Mouse (Mus musculus): ENCODE results near the gene Ipo13. TPM values are rescaled to one million over a fixed set of nuclear protein-coding genes. Genes with fewer than 3 reads are reported as not detected.

The Ipo13 gene
- polyA plus RNA-seq (2017; shearing (Covaris generic)), result 34.7 TPM

GRCm38 (mm10) chr4:117914591-117915442 is at the start of gene Ipo13:
Gene Ipo13 (minus strand): TSS chr4:117914999.

GRCm38 (mm10) chr4:117929391-117929881 is 14.6 kb upstream of the Ipo13 start, which contains the start of gene Artn:
Gene Artn (minus strand): TSS chr4:117929763.

GRCm38 (mm10) chr4:117891738-117892161 is 23.0 kb downstream of the Ipo13 start, which contains the start of gene Dph2:
Gene Dph2 (minus strand): TSS chr4:117892032.

GRCm38 (mm10) chr4:117887133-117887532 is 27.7 kb downstream of the Ipo13 start, which contains the start of gene Atp6v0b:
Gene Atp6v0b (minus strand): TSS chr4:117887333.

GRCm38 (mm10) chr4:117882701-117883691 is 31.8 kb downstream of the Ipo13 start, which contains the start of gene B4galt2:
Gene B4galt2 (minus strand): TSS chr4:117883487.

GRCm38 (mm10) chr4:117872471-117872886 is 42.3 kb downstream of the Ipo13 start, which contains the start of gene Ccdc24:
Gene Ccdc24 (minus strand): TSS chr4:117872557.

Other genes starting within 250 kb of the Ipo13 start
- gene Dmap1, start 232.7 kb downstream of the Ipo13 start, polyA plus RNA-seq (2017; shearing (Covaris generic)), result 32.2 TPM
- gene Gm12845, start 190.6 kb downstream of the Ipo13 start, polyA plus RNA-seq (2017; shearing (Covaris generic)), result not detected
- not detected for gene Klf17, start 149.4 kb downstream of the Ipo13 start, polyA plus RNA-seq (2017; shearing (Covaris generic))
- gene Slc6a9, start 80.5 kb downstream of the Ipo13 start, polyA plus RNA-seq (2017; shearing (Covaris generic)), result 0.31 TPM
- not detected for gene Ccdc24, start 42.4 kb downstream of the Ipo13 start, polyA plus RNA-seq (2017; shearing (Covaris generic))
- not detected for gene B4galt2, start 31.5 kb downstream of the Ipo13 start, polyA plus RNA-seq (2017; shearing (Covaris generic))
- 200 TPM for gene Atp6v0b, start 27.7 kb downstream of the Ipo13 start, polyA plus RNA-seq (2017; shearing (Covaris generic))
- gene Dph2, start 23.0 kb downstream of the Ipo13 start, polyA plus RNA-seq (2017; shearing (Covaris generic)), result 23.5 TPM
- not detected for gene Artn, start 14.8 kb upstream of the Ipo13 start, polyA plus RNA-seq (2017; shearing (Covaris generic))
- gene St3gal3, start 219.9 kb upstream of the Ipo13 start, polyA plus RNA-seq (2017; shearing (Covaris generic)), result 5.9 TPM